Mouse (Mus musculus) embryonic facial prominence, embryonic 11.5 days (tissue): ENCODE data around the gene Fmod. TPM values are rescaled to one million over a fixed set of nuclear protein-coding genes. Genes with fewer than 3 reads are reported as not detected.

ENCODE experiments used
- ATAC-seq: fragments of 200-750 bp; cut with Nextera tagmentation; replicated peaks from 2 replicates; pipeline ENCODE4 v1.8.0; 2017; ENCODE audit warnings: low read depth; ENCODE audit not compliant: insufficient number of reproducible peaks, low FRiP score, low TSS enrichment
- DNase-seq: peaks from one replicate; pipeline ENCODE4 v3.0.0-alpha.2; 2015; ENCODE audit warnings: low spot score
- H3K27ac ChIP-seq: fragments of 300-500 bp; sonication (generic); replicated peaks from 2 replicates; pipeline ENCODE4 v1.5.1; 2014; ENCODE audit warnings: mild to moderate bottlenecking, low read depth, low read length, control low read depth
- H3K27me3 ChIP-seq: fragments of 300-500 bp; sonication (generic); 2 replicates; pipeline ENCODE4 v1.6.1; 2014; ENCODE audit warnings: mild to moderate bottlenecking, low read length, moderate library complexity, mixed read lengths; ENCODE audit not compliant: control insufficient read depth, insufficient read depth
- H3K36me3 ChIP-seq: fragments of 300-500 bp; sonication (generic); replicated peaks from 2 replicates; pipeline ENCODE4 v1.6.1; 2014; ENCODE audit warnings: low read depth, mild to moderate bottlenecking, low read length, moderate library complexity, mixed read lengths; ENCODE audit not compliant: control insufficient read depth, insufficient read depth
- H3K4me1 ChIP-seq: fragments of 300-500 bp; sonication (generic); 2 replicates; pipeline ENCODE4 v1.6.1; 2014; ENCODE audit warnings: low read length, mixed read lengths; ENCODE audit not compliant: control insufficient read depth, insufficient read depth
- H3K4me2 ChIP-seq: fragments of 300-500 bp; sonication (generic); 2 replicates; pipeline ENCODE4 v1.6.1; 2014; ENCODE audit warnings: low read depth, mild to moderate bottlenecking, control low read depth, low read length, moderate library complexity
- H3K4me3 ChIP-seq: fragments of 300-500 bp; sonication (generic); 2 replicates; pipeline ENCODE4 v1.5.1; 2014; ENCODE audit warnings: low read depth, low read length, control low read depth
- H3K9ac ChIP-seq: fragments of 300-500 bp; sonication (generic); replicated peaks from 2 replicates; pipeline ENCODE4 v1.6.1; 2014; ENCODE audit warnings: mild to moderate bottlenecking, control low read depth, low read length
- H3K9me3 ChIP-seq: fragments of 300-500 bp; sonication (generic); replicated peaks from 2 replicates; pipeline ENCODE4 v1.6.1; 2016; ENCODE audit warnings: mild to moderate bottlenecking, low read length, inconsistent platforms, mixed read lengths; ENCODE audit not compliant: control insufficient read depth
- WGBS: fragments of 180-500 bp; shearing (Covaris S2); extraction: QIAGEN DNeasy Blood & Tissue Kit; methylation state at CpG from one replicate; pipeline ENCODE4 v1.1.7; 2014; 5-methylcytosine and 5-hydroxymethylcytosine counted together
- polyA plus RNA-seq: library from polyadenylated mRNA; unstranded; fragments of >200 nt; fragmentation: Nextera tagmentation; extraction: Ambion mirVana; gene quantifications from 2 replicates; pipeline ENCODE4 v1.2.1, GENCODE M21; 2014

Gene Fmod
- polyA plus RNA-seq, 1 experiment from 2014 or later = 2.4 TPM

DNA sequence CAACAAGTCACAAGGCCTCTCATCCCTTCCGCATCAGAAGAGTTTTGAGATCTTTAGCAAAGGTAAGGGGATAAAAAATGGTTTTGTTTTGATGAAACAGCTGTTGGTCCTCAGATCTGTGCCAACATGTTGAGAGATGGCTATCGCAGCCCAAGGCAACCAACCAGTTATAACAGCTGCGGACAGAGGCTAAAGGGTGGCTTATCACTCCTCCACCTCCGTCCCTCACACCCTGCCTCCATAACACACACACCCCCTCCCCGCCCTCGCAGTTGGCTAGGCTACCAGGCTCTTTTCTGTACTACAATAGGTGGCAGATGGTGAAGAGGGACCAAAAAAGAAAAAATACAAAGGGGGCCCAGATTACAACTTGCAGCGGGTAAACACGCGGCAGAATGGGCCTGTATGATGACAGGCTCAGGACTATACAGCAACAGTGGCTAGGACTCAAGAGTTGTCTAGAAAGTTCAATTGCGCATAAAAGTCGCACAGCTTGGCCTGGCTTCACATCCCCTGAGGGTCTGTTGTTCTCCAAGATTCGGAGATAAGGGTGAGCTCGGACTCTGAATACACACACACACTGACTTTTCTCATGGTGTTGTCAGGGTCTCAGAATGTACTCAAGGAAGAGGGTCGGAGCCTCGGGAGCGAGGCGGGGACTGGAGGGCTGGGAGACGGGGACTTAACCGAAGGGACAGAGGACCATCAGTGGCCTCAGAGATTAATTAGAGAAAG is 41.2 kb downstream of the Fmod start:
- 17% methylated on average over 19 of the region's 19 CpGs for WGBS
- DNase-seq (peak; percentile 24), ATAC-seq (0 out of 2 replicates have a peak, but pooled peaks have one; percentile 11)

DNA sequence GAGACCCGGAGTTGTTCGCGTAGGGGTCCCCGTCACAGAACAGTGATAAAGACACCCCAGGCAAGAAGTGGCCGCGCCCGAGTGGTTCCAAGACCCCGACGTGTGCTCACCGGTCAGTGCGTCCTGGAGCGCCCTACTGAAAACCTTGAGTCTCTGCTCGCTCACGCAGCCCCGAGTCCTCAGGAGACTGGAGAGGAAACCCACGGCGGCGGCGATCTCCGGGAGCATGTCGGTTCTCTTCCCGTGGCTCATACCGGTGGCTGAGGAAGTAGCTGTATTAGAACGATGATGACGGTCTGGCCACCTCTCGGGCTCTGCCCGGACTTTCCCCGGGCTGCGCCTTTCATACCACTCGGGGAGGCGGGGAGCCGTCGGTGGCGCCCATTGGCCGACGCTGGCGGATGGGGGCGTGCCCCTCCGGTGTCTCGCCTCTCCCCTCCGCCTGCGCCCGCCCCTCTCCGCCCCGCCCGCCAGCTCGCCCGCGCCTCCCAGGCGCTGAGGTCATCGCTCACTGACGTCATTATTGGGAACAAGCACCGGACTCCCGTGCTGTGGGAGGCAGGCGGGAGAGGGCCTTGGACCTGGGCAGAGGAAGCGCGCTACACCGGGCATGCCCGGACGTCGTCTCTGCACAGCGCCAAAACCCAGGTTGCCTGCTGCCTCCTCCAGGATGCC is 41.9 kb downstream of the Fmod start, which contains the start of gene Btg2:
Gene Btg2, minus strand, starts transcription at position 319 of the 675 bp plus-strand sequence.
- Histone ChIP-seq H3K36me3 (no peaks in the 10 kb centered on the region; the same call in 1 of the 2 replicates), H3K27me3 (no peaks in the 10 kb centered on the region), H3K9ac (peak within 1 kb of the TSS; percentile 73), H3K9me3 (no peaks in the 10 kb centered on the region), H3K27ac (peak within 1 kb of the TSS; percentile 3; the same call in 1 of the 2 replicates), H3K4me2 (peak within 1 kb of the TSS; percentile 80), H3K4me1 (no peaks in the 10 kb centered on the region; the same call in 1 of the 2 replicates), H3K4me3 (peak within 1 kb of the TSS; percentile 70)
- DNase-seq (peak; percentile 96), ATAC-seq (peak; percentile 90)
- WGBS = under 1% methylated on average over 62 of the region's 62 CpGs

More for the DNA sequence above, 41.2 kb downstream of the Fmod start:
- peak overlapping the region; percentile 80 for H3K4me2 ChIP-seq
- H3K27me3 ChIP-seq = no peaks in the 10 kb centered on the region
- H3K4me1 ChIP-seq = no peaks in the 10 kb centered on the region; the same call in 1 of the 2 replicates
- peak overlapping the region; percentile 3; the same call in 1 of the 2 replicates for H3K27ac ChIP-seq
- H3K36me3 ChIP-seq = no peaks in the 10 kb centered on the region; the same call in 1 of the 2 replicates
- H3K9me3 ChIP-seq = no peaks in the 10 kb centered on the region
- peak overlapping the region; percentile 73 for H3K9ac ChIP-seq
- peak overlapping the region; percentile 70 for H3K4me3 ChIP-seq

GRCm38 (mm10) chr1:134079477-134080163 is 42.6 kb downstream of the Fmod start:
- Histone ChIP-seq H3K9me3 (no peaks in the 10 kb centered on the region), H3K4me3 (peak overlapping the region; percentile 70), H3K27me3 (no peaks in the 10 kb centered on the region), H3K36me3 (no peaks in the 10 kb centered on the region; the same call in 1 of the 2 replicates), H3K27ac (no peak overlapping the region), H3K9ac (peak overlapping the region; percentile 53), H3K4me2 (peak overlapping the region; percentile 80), H3K4me1 (no peaks in the 10 kb centered on the region; the same call in 1 of the 2 replicates)
- WGBS = 6% methylated on average over 9 of the region's 9 CpGs
- DNase-seq = peak; percentile 40
- ATAC-seq = no peak

DNA sequence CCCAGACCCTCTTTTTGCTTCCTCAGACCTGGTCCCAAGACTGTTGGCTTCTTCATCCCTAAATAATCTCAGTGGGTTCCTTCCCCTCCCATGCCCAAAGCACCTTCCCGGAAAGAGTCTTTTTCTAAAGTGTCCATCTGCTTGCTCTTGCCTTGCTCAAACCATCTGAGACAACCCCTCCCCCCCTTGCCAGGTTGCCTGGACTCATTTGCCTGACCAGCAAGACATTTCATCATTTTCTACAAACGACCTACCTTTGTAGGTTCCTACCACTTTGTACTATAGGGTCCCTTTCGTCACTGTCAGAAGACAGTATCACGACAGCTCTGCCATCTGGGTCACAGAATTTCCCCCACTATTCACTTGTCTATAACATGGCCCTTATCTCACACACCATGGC is 43.4 kb downstream of the Fmod start:
- no peak overlapping the region for H3K27ac ChIP-seq
- ATAC-seq (no peak), DNase-seq (no peak)
- H3K9me3 ChIP-seq = no peaks in the 10 kb centered on the region
- H3K27me3 ChIP-seq = no peaks in the 10 kb centered on the region
- no peak overlapping the region for H3K4me2 ChIP-seq
- H3K4me1 ChIP-seq = no peaks in the 10 kb centered on the region; the same call in 1 of the 2 replicates
- no peak overlapping the region for H3K9ac ChIP-seq
- H3K36me3 ChIP-seq = no peaks in the 10 kb centered on the region; the same call in 1 of the 2 replicates
- no peak overlapping the region for H3K4me3 ChIP-seq
- WGBS = 70% methylated on average over 4 of the region's 4 CpGs

- Histone ChIP-seq H3K9me3 (no peaks in the 10 kb centered on the region), H3K4me1 (no peaks in the 10 kb centered on the region; the same call in 1 of the 2 replicates), H3K27me3 (no peaks in the 10 kb centered on the region), H3K4me3 (no peak overlapping the region), H3K27ac (no peak overlapping the region), H3K36me3 (no peaks in the 10 kb centered on the region; the same call in 1 of the 2 replicates), H3K4me2 (no peak overlapping the region), H3K9ac (no peak overlapping the region)
- ATAC-seq = no peak
- no peak for DNase-seq
- 81% methylated on average over 5 of the region's 5 CpGs for WGBS
Measured at GRCm38 (mm10) chr1:134080881-134081450, 43.9 kb downstream of the Fmod start.

GRCm38 (mm10) chr1:134082987-134083516 is 46.0 kb downstream of the Fmod start:
- no peak for ATAC-seq
- Histone ChIP-seq H3K4me3 (no peak overlapping the region), H3K27me3 (no peaks in the 10 kb centered on the region), H3K36me3 (no peaks in the 10 kb centered on the region), H3K27ac (no peak overlapping the region), H3K9me3 (no peaks in the 10 kb centered on the region), H3K4me2 (no peak overlapping the region), H3K4me1 (no peaks in the 10 kb centered on the region), H3K9ac (no peak overlapping the region)
- DNase-seq = no peak
- 66% methylated on average over 11 of the region's 11 CpGs for WGBS

- Histone ChIP-seq H3K27ac (no peak overlapping the region), H3K9ac (no peak overlapping the region), H3K27me3 (no peaks in the 10 kb centered on the region), H3K4me1 (no peaks in the 10 kb centered on the region), H3K36me3 (no peaks in the 10 kb centered on the region), H3K4me3 (no peak overlapping the region), H3K9me3 (no peaks in the 10 kb centered on the region), H3K4me2 (no peak overlapping the region)
- 87% methylated on average over 8 of the region's 8 CpGs for WGBS
- DNase-seq = no peak
- ATAC-seq = no peak
Measured at GRCm38 (mm10) chr1:134083676-134084075, 46.6 kb downstream of the Fmod start.
